Mouse (Mus musculus): Measurements from ENCODE around the gene Rsu1.

- TF ChIP-seq CTCF (IDR thresholded peaks at IDR 0.05; ENCODE audit: borderline replicate concordance, extremely low read depth, insufficient read depth, insufficient read length) (no peak), POLR2A (IDR thresholded peaks at IDR 0.05; ENCODE audit: borderline replicate concordance, extremely low read depth, insufficient read depth, insufficient read length, poor library complexity, severe bottlenecking) (no peak)
These were observed 2.4 kb downstream of the Rsu1 start for GRCm38 (mm10) chr2:13268681-13269293.
